Mouse (Mus musculus) frontal cortex, adult (tissue): ENCODE results near the gene Tspan17.

Source experiments
- ATAC-seq: cut with Nextera tagmentation; 2 replicates; pipeline ENCODE4 v1.9.2; 2017; ENCODE audit warnings: mild to moderate bottlenecking, moderate library complexity, mixed read lengths; ENCODE audit not compliant: low TSS enrichment

Tspan17 gene

GRCm38 (mm10) chr13:54788740-54789560, at the start of gene Tspan17:
Tspan17 (plus strand) TSS chr13:54789377.
- peak; percentile 78 for ATAC-seq

- ATAC-seq = no peak
Measured at GRCm38 (mm10) chr13:54746110-54746509, 43.1 kb upstream of the Tspan17 start.

GRCm38 (mm10) chr13:54746896-54747295, 42.3 kb upstream of the Tspan17 start:
- no peak for ATAC-seq

GRCm38 (mm10) chr13:54748190-54748589, 41.0 kb upstream of the Tspan17 start:
- ATAC-seq = no peak

- ATAC-seq = no peak
Measured at GRCm38 (mm10) chr13:54748721-54749060, 40.5 kb upstream of the Tspan17 start.

GRCm38 (mm10) chr13:54749061-54749863, 39.9 kb upstream of the Tspan17 start:
- ATAC-seq = peak; percentile 42

- no peak for ATAC-seq
Measured at GRCm38 (mm10) chr13:54749864-54750411, 39.2 kb upstream of the Tspan17 start, which contains the start of gene Gprin1. Gprin1 (minus strand) TSS chr13:54749874.

GRCm38 (mm10) chr13:54750699-54751098, 38.5 kb upstream of the Tspan17 start:
- no peak for ATAC-seq

- peak; percentile 41 for ATAC-seq
Measured at GRCm38 (mm10) chr13:54752656-54753055, 36.5 kb upstream of the Tspan17 start.

GRCm38 (mm10) chr13:54753733-54754132, 35.4 kb upstream of the Tspan17 start:
- no peak for ATAC-seq

GRCm38 (mm10) chr13:54754169-54755080, 34.8 kb upstream of the Tspan17 start:
- no peak for ATAC-seq

- 0 out of 2 replicates have a peak, but pooled peaks have one; percentile 14 for ATAC-seq
Measured at GRCm38 (mm10) chr13:54755201-54755830, 33.9 kb upstream of the Tspan17 start.

- no peak for ATAC-seq
Measured at GRCm38 (mm10) chr13:54756156-54756712, 32.9 kb upstream of the Tspan17 start.

- no peak for ATAC-seq
Measured at GRCm38 (mm10) chr13:54757093-54757830, 31.9 kb upstream of the Tspan17 start.

- ATAC-seq = peak; percentile 54
Measured at GRCm38 (mm10) chr13:54758045-54758755, 31.0 kb upstream of the Tspan17 start.

GRCm38 (mm10) chr13:54758756-54759470, 30.3 kb upstream of the Tspan17 start:
- no peak for ATAC-seq

- no peak for ATAC-seq
Measured at GRCm38 (mm10) chr13:54759496-54759895, 29.7 kb upstream of the Tspan17 start.

- peak; percentile 41 for ATAC-seq
Measured at GRCm38 (mm10) chr13:54760164-54760795, 28.9 kb upstream of the Tspan17 start.
